Mouse (Mus musculus): ENCODE measurements at regions not wholly inside any gene's neighbourhood (a gene's known extent, or its start where the extent isn't known, plus 50 kb on each side); places are given as distances from the start of the nearest gene placed in this dataset.

DNA sequence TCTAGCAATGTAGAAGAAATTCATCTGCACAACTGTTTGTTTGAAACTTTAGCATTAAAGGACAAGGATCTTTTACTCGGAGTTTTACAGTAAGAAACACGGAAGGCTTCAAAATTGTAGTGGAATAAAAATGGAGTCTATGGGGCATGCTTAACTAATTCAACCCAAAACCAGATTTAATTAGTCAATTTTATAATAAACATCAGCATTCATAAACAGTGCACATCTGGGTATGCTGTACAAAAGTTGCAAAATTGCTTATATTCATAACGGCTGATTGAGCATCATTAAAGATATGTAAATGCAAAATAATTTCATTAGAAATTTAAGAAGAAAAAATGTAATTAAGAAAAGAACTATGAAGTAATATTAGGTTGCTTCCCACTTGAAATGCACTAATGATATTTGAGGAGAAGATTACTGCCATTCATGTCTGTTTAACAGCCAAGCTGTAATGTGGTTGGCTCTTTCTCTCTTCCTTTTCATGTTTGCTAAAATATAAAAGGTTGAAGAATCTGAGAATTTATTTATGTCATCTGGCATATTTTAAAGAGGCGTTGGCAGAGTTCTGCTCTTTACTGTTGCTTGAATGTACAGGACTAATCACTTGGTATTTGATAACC is 1037.3 kb downstream of the Fam181b start:
- no peak for DNase-seq (ENCODE audit: low spot score in 2 of 2)

DNA sequence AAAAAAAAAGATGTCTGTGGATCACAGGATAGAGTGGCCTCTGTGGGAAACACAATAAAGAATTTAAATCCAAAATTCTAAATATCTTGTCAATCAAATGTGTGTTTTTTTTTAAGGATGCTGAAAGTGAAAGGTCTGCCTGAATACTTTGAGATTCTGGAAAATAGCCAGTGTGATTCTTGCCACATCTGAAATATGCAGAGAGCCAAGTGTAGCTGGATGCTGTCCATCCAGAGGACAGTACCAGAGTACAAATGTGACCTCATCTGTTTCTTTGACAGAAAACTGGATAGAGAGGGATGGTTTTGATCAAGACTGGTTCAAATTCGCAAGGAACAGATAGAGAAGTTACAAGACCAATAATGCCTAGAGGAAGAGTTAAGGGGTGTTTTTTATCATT is 1044.1 kb downstream of the Fam181b start:
- no peak for DNase-seq (ENCODE audit: low spot score in 2 of 2)

DNA sequence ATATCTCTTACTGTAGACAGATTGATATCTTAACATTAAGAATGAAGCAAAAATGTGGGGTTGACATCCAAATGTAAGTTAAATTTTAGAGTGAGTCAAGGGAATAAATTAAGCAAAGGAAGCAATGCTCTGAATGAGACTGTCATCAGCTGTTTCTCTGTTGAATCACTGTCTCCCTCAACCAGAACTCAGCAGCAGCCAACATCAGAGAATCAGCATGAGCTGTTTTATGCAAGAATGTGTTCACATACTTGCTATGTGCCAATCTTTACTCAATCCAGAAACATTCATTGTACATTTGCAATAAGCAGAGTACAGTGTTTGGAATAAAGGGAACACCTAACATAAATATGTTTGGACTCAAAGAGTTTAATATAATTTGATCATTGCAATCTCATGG is 1074.6 kb downstream of the Fam181b start:
- no peak for DNase-seq (ENCODE audit: low spot score in 2 of 2)

DNA sequence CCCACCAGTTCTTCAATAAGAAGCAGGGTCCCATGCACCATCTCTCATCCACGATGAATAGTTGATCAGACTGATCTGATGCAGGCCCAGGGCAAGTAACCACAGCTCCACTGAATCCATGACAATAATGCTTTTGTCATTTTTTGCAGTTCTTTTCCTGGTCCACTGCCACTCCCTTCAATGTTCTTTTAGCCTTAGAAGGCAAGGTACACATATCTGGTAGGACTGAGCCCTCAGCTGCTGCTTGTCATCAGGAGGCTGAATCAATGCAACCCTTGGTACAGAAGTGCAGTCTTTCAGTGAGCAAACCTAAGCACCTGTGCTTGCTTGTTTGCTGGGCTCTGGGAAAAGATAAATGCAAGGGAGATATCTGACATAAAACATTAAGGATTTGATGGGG is 1075.8 kb downstream of the Fam181b start:
- DNase-seq (ENCODE audit: low spot score in 2 of 2) = no peak

DNA sequence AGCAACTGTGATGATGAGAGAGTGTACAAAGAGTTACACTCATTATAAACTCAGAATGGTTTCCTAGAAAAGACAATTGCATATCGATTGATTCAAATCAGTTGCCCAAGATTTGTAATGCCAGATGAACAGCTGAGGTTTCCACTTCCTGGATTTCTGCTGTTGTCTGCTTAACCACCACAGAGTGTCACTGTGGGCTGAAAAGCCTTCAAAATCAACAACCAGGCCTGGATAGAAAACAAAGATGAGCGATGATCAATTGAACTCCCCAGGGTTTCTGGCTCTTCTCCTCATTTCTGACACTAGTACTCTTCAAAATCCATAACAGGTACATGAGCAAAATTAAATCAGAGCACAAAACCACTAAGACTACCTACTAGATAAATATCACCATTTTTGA is 1100.4 kb downstream of the Fam181b start:
- DNase-seq (ENCODE audit: low spot score in 2 of 2) = peak in 1 of 2 experiments; percentile 1

DNA sequence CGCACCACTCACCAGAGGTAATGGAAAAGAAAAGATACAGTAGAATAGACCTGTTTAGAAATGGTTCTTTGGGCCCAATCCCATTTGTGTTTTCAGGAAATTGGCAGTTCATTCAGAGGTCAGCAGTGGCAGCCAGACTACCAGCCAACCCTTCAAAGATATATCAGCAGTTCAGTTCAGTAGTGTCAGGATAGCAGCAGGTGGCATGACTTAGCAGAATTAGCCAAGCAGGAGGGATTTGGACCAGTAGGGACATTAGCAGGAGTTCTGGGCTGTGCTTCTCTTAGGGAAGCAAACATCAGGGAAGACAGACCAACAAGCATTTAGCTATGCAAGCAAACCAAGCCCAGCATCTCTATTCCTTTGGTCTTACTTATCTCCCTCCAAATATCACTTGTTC is 1132.7 kb downstream of the Fam181b start:
- DNase-seq (ENCODE audit: low spot score in 2 of 2) = no peak

DNA sequence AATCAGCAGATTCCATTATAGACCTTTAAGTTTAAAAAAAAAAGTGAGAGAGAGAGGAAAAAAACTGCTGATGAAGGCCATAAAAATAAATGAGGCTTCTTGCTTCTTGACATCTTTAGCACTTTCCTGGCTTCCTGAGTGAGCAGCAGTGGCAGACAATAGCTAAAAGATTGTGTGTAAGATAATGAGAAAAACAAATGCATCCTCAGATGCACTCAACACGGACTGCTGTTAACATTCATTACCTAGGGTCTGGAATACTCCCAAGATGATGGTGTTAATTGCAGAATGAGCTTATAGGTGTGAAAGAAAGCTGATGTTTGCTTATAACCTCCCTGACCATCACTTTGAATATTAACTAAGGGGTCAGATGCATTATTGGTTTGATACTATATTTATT is 1147.8 kb downstream of the Fam181b start:
- DNase-seq (ENCODE audit: low spot score in 2 of 2) = no peak

DNA sequence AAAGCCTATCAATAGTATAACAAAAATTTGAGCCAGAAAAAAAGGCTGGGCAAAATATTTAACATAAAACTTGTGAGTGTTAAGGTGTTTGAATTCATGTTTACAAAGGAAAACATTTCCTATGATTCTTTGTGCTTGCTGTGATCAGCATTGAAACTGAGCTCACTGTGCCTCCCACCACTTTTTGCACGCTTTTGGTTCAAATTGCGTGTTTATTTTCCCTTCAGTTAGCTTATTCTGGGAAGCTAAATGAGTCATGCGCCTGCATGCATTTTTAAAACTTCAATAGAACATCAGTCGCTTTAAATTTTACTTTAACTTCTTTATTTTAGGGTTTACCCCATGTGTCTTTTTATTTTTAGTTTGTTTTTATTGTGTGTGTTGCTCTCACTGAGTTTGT is 1154.0 kb downstream of the Fam181b start:
- no peak for DNase-seq (ENCODE audit: low spot score in 2 of 2)

DNA sequence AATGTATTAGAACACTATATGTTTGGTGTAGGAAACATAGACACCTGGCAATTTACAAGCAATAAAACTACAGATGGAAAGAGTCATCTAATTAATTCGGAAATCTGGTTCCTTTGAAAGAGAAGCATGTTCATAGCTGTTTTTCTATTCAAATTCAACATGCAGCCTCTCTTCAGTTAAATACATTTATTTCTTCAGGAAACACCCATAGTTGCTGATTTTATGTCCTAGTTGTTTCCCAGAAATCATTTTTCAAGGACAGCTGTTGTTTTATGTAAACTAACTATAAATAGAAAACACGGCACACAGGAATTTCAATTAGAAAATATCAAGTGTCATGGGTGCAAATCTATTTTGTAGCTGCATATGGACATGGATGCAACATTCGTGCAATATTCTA is 1169.8 kb downstream of the Fam181b start:
- DNase-seq (ENCODE audit: low spot score in 2 of 2) = no peak

DNA sequence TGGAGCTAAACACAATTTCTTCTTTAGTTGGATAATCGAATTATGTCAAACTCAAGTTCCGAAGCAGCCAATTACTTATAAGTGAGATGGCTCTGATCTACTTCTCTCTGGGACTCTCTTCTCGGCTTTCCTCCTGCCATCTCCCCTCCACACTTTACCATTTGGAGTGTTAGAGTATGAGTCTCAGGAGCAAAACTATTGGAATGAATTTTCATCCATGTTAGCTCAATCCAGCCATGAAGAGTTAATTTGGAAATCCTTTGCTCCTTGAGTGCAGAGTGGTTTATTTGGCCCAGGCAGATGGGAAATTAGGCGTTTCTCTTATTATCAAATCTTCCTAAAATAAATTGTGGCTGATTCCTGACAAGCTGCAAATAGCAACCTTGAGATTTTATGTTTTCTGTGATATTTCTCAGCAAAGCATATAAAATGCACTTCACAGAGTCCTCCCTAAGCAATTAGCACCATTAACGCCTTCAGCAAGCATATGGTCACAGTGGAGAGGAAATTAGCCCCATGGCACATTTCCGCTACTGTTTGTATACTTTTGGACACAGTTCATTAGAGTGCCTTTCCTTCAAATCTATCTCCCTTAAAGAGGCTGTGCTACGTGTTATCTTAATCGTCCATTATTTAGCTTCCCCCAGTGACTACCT is 1189.1 kb downstream of the Fam181b start:
- DNase-seq (ENCODE audit: low spot score in 2 of 2) = no peak

DNA sequence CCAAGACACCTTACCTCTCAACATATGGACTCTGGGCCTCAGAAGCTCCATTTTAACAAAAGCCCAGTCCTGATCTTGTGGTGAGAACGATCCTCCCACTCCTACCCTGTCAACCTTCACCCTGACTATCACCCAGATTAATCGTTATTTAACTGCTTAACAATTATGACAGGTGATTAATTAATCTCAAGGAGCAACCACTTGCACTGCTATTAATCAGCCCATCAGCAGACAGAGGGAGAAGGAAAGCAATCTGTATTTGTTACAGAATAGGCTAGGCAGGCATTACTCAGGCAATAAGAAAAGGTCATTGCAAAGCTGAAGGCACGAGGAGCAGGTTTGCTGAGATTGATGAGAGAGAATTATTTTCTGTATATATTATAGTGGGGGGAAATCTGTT is 1201.9 kb downstream of the Fam181b start:
- DNase-seq (ENCODE audit: low spot score in 2 of 2) = no peak

DNA sequence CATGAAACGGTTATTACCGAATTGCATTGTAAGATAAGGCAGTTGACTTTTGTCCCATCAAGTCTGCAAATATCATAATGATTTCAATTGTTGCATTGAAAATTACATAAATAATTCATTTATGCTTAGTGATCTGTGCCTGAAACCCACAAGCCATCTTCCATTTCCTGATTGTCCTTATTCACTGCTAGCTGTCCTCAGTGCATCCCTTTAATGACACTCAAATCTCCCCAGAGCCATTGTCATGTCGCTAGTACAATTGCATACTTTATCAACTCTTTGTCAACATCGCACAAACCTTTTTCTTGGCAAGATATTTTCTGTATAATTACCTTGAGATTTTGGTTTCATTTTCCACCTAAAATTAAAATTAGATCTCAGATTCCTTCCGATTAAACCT is 1202.3 kb downstream of the Fam181b start:
- DNase-seq (ENCODE audit: low spot score in 2 of 2) = no peak

DNA sequence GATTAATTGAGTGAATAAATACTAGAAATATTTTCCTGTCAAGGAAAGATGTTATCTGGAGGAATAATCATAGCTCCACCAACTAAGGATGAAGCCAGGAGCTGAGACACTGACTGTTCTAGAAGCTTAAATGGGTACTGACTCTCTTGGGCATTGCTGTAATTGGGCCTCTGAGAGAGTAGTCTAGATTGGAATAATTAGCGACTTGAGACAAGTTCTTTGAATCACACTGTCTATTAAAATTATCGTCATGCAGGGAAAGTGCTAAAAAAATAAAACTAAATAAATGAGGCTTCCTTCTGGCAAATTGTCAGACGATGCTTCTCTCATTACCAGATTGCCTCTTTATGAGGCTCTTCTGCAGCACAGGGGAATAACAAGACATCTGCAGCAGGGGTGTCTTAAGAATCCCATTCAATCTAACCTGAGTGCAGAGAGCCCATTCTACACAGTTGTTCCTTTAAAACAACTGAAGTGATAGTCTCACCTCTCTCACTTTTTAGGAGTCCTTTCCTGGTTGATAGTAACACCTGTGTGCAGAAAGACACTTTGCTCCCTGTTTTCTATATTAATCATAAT is 1203.5 kb downstream of the Fam181b start:
- no peak for DNase-seq (ENCODE audit: low spot score in 2 of 2)

DNA sequence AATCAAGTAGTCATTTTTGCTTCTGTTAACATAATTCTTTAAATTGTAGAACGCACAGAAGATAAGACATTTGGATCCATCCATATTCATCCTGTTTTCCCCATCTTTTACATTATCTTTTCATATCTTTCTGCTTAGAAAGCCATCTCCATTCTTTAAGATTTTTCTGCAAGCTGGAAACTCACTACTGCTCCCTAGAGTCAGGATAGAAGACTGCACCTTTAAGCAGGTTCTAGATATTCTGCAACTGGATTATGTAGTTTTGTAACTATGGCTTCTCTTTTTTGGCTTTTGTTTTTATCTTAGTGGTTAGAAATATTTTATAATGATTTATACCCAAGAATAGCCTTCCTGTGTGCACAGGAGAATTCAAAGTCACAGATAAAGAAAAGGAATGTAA is 1225.9 kb downstream of the Fam181b start:
- no peak for DNase-seq (ENCODE audit: low spot score in 2 of 2)

DNA sequence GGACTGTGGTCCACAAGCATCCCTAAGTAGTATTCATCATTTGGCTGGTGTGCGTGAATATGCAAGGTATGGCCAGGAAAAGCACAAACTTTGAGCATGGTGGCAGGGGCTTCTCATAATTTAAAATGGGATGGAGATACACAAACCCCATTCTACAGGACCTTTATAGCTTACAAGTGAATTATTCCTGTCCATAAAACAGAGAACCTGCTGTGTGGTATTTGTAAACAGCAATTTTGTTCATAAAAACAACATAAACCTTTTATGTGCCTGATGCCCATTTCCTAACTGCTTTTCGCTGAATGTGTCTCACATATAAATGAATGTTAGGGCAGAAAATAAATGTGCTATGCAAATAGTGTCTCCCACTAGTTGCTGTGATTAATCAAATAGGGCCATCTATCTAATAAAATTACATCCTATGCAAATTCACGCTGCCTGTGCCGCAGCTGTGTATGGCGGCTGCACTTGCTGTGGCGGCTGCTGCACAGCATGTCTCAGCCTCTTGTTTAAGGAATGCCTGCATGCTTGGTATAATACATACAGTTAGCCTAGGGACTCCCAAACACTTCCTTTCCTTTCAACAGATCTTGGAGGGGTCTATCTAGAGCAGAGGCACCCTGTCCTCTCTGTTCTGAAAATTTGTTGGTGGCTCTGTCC is 1235.4 kb downstream of the Fam181b start:
- no peak for DNase-seq (ENCODE audit: low spot score in 2 of 2)

DNA sequence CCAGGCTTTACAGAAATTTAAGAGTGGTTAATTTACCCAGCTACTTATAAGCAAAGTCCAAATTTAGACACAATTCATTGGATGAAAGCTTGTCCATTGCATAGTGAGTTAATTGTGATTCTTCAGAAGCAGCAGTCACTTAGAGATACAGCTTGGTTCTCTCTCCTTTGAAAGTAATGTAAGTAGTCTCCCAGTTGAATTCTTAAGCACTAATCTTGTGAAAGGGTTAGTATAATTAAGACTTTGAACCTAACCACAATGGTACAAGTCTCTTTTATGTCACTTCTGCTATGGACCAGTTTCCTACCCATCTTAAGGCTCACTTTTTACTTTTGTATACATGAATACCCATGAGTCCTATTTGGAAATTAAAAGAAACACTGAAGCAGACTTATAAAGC is 1252.9 kb downstream of the Fam181b start:
- no peak for DNase-seq (ENCODE audit: low spot score in 2 of 2)

Measured in cerebellum, postnatal 4 days (tissue).